In genomic region chr5:65040463-65040862, GRCm38 (mm10) we compare ENCODE assay signal across 10 mouse cellular contexts. TPM values are rescaled to one million over a fixed set of nuclear protein-coding genes. Genes with fewer than 3 reads are reported as not detected.
DNase-seq lines count a peak whose midpoint lies in the region; ATAC-seq and TF ChIP-seq lines count a peak whose summit lies in the region.
"Had no signal": no experiment of that assay in that cellular context is flagged by ENCODE, and none has a peak within 500 bp of the region (broad histone marks: within the 10 kb centered on the region; RNA-seq: fewer than 3 reads in every experiment).

No protein-coding gene starts in this region.

- H3K27me3 ChIP-seq in heart, adult 2 months (ENCODE audit: control insufficient read depth, insufficient read depth, low read length): no peaks in the 10 kb centered on the region
- H3K27me3 ChIP-seq in midbrain, postnatal 0 days (ENCODE audit: insufficient read depth, low read length): no peaks in the 10 kb centered on the region
- no peaks in the 10 kb centered on the region for H3K27me3 ChIP-seq in midbrain, embryonic 10.5 days (ENCODE audit: low read depth, poor library complexity, severe bottlenecking)
- no peaks in the 10 kb centered on the region for H3K27me3 ChIP-seq in hindbrain, embryonic 16.5 days (replicated peaks; ENCODE audit: control insufficient read depth, insufficient read depth, low read length)
- H3K27me3 ChIP-seq: limb, embryonic 13.5 days had no signal

- H3K9ac ChIP-seq in heart, adult 2 months (ENCODE audit: low read depth, low read length): no peak overlapping the region
- H3K9ac ChIP-seq in midbrain, postnatal 0 days (replicated peaks; ENCODE audit: low read length, poor library complexity, severe bottlenecking): no peak overlapping the region
- no peak overlapping the region for H3K9ac ChIP-seq in hindbrain, embryonic 16.5 days (ENCODE audit: low read depth, low read length)
- H3K9ac ChIP-seq: limb, embryonic 13.5 days had no signal

- no peak for DNase-seq in heart, adult 2 months
- no peak for DNase-seq in heart, postnatal 25 days (ENCODE audit: low spot score)
- DNase-seq in midbrain, postnatal 0 days (ENCODE audit: low spot score): no peak
- no peak for DNase-seq in midbrain, embryonic 10.5 days (ENCODE audit: low spot score)
- DNase-seq in thymus, postnatal 14 days: peak; percentile 42
- DNase-seq in c-Kit-positive CD71-positive TER-119-positive erythroid progenitor cells, embryonic 14.5 days (ENCODE audit: low spot score): no peak

- TF ChIP-seq POLR2A in heart, adult 2 months (IDR thresholded peaks at IDR 0.05; ENCODE audit: insufficient read depth, low read depth, low read length): no peak
- TF ChIP-seq POLR2A in bone marrow macrophage, adult 2 months (IDR thresholded peaks at IDR 0.05; ENCODE audit: borderline replicate concordance, low read depth, low read length): no peak

- H3K4me1 ChIP-seq in heart, adult 2 months (ENCODE audit: control insufficient read depth, insufficient read depth, low read length): peaks cover 6% of the 10 kb centered on the region
- H3K4me1 ChIP-seq in midbrain, postnatal 0 days (ENCODE audit: insufficient read depth, low read length): no peaks in the 10 kb centered on the region
- no peaks in the 10 kb centered on the region for H3K4me1 ChIP-seq in midbrain, embryonic 10.5 days
- H3K4me1 ChIP-seq in bone marrow macrophage, adult 2 months (ENCODE audit: control insufficient read depth, insufficient read depth, low read length): peaks cover 6% of the 10 kb centered on the region
- H3K4me1 ChIP-seq in hindbrain, embryonic 16.5 days (ENCODE audit: control insufficient read depth, insufficient read depth, low read depth, low read length): no peaks in the 10 kb centered on the region; the same call in none of the 2 replicates

- no peak overlapping the region for H3K4me2 ChIP-seq in midbrain, postnatal 0 days (ENCODE audit: low read depth, low read length, poor library complexity, severe bottlenecking)
- no peak overlapping the region for H3K4me2 ChIP-seq in hindbrain, embryonic 16.5 days (ENCODE audit: low read length)
- H3K4me2 ChIP-seq: limb, embryonic 13.5 days had no signal

- no peak overlapping the region for H3K27ac ChIP-seq in heart, adult 2 months
- H3K27ac ChIP-seq in midbrain, postnatal 0 days (ENCODE audit: low read depth, low read length): no peak overlapping the region
- H3K27ac ChIP-seq in midbrain, embryonic 10.5 days (replicated peaks): no peak overlapping the region
- H3K27ac ChIP-seq in bone marrow macrophage, adult 2 months (ENCODE audit: insufficient read depth, low read depth, low read length): no peak overlapping the region
- no peak overlapping the region for H3K27ac ChIP-seq in hindbrain, embryonic 16.5 days (ENCODE audit: low read depth, low read length)
- H3K27ac ChIP-seq: limb, embryonic 13.5 days had no signal

- ATAC-seq in midbrain, postnatal 0 days (ENCODE audit: low FRiP score): no peak
- ATAC-seq in hindbrain, embryonic 16.5 days: no peak

- intact Hi-C loops in heart, adult 2 months (cut with DNase I): no loop called here
- intact Hi-C loops in heart, postnatal 25 days (cut with DNase I): no loop called here

- TF ChIP-seq CTCF in heart, adult 2 months (IDR thresholded peaks at IDR 0.05): peak; percentile 51
- peak; percentile 48 for TF ChIP-seq CTCF in midbrain, postnatal 0 days (IDR thresholded peaks at IDR 0.05)
- peak; percentile 21; the same call in 1 of the 2 replicates for TF ChIP-seq CTCF in bone marrow macrophage, adult 2 months (IDR thresholded peaks at IDR 0.05; ENCODE audit: low read depth, low read length)

- no peaks in the 10 kb centered on the region for H3K79me2 ChIP-seq in heart, adult 2 months (replicated peaks; ENCODE audit: control insufficient read depth, insufficient read depth, low read length)

- no peaks in the 10 kb centered on the region for H3K36me3 ChIP-seq in heart, adult 2 months (ENCODE audit: control insufficient read depth, insufficient read depth, low read length)
- no peaks in the 10 kb centered on the region for H3K36me3 ChIP-seq in midbrain, postnatal 0 days (ENCODE audit: insufficient read depth, low read length)
- no peaks in the 10 kb centered on the region for H3K36me3 ChIP-seq in midbrain, embryonic 10.5 days
- H3K36me3 ChIP-seq in hindbrain, embryonic 16.5 days (ENCODE audit: control insufficient read depth, insufficient read depth, low read length): no peaks in the 10 kb centered on the region

- TF ChIP-seq EP300 in heart, adult 2 months (IDR thresholded peaks at IDR 0.05; ENCODE audit: insufficient read depth, low read depth, low read length): no peak

- H3K4me3 ChIP-seq in heart, adult 2 months: no peak overlapping the region
- H3K4me3 ChIP-seq in midbrain, postnatal 0 days (ENCODE audit: low read depth, low read length): no peak overlapping the region
- H3K4me3 ChIP-seq in midbrain, embryonic 10.5 days: no peak overlapping the region
- no peak overlapping the region for H3K4me3 ChIP-seq in bone marrow macrophage, adult 2 months (ENCODE audit: insufficient read depth, low read length)
- no peak overlapping the region for H3K4me3 ChIP-seq in hindbrain, embryonic 16.5 days (ENCODE audit: low read length)
- H3K4me3 ChIP-seq: limb, embryonic 13.5 days had no signal

- no peaks in the 10 kb centered on the region for H3K9me3 ChIP-seq in midbrain, postnatal 0 days (ENCODE audit: low read length)
- H3K9me3 ChIP-seq in midbrain, embryonic 10.5 days (replicated peaks): no peaks in the 10 kb centered on the region
- H3K9me3 ChIP-seq in hindbrain, embryonic 16.5 days (ENCODE audit: control insufficient read depth, low read length): no peaks in the 10 kb centered on the region
- H3K9me3 ChIP-seq: limb, embryonic 13.5 days had no signal

- 79% methylated on average over 5 of the region's 5 CpGs for WGBS in heart, adult 2 months
- 70% methylated on average over 5 of the region's 5 CpGs for WGBS in midbrain, postnatal 0 days
- 69% methylated on average over 5 of the region's 5 CpGs for WGBS in midbrain, embryonic 10.5 days
- WGBS in hindbrain, embryonic 16.5 days: 67% methylated on average over 5 of the region's 5 CpGs

RNA-seq across cellular contexts. Expression of gene Tmem156, which starts 51.5 kb away (rescaled TPM):
- total RNA-seq in heart, adult 2 months (2021): under 1 TPM in 1 of 2 experiments, not detected in 1; 0.27 TPM
- not detected in 2 replicates for polyA plus RNA-seq in heart, adult 2 months (2012; rRNA removed)
- not detected for total RNA-seq in heart, postnatal 25 days (2021)
- not detected in 2 replicates for total RNA-seq in midbrain, postnatal 0 days (2014; rRNA removed)
- polyA plus RNA-seq in midbrain, postnatal 0 days (2015; fragmentation: Nextera tagmentation; extraction: Ambion mirVana): 0.11 and 0.23 TPM in 2 replicates
- polyA plus RNA-seq in midbrain, embryonic 10.5 days (2016; fragmentation: Nextera tagmentation; extraction: Ambion mirVana): 0.15 TPM in 1 of 2 replicates, not detected in the other
- 6.1 and 6.3 TPM in 2 replicates for polyA plus RNA-seq in bone marrow macrophage, adult 2 months (2012; ENCODE audit: insufficient read depth, insufficient read length, missing spikeins)
- polyA plus RNA-seq in hindbrain, embryonic 16.5 days (2015; fragmentation: Nextera tagmentation; extraction: Ambion mirVana): 0.16 TPM in 1 of 2 replicates, not detected in the other
- polyA plus RNA-seq: embryonic facial prominence, embryonic 11.5 days had no signal
